Mouse (Mus musculus) ES-E14 (cell line): ENCODE measurements around the gene Xkr8.

Experiments
- CHD2 ChIP-seq: IDR thresholded peaks from 2 replicates; pipeline ENCODE4 v1.6.1; 2014; ENCODE audit warnings: mild to moderate bottlenecking, low read depth, low read length, inconsistent platforms
- HCFC1 ChIP-seq: IDR thresholded peaks from 2 replicates; pipeline ENCODE4 v1.6.1; 2012; ENCODE audit warnings: low read length, inconsistent platforms, borderline replicate concordance; ENCODE audit not compliant: insufficient read depth
- MAFK ChIP-seq: IDR thresholded peaks from 2 replicates; pipeline ENCODE4 v1.6.1; 2014; ENCODE audit warnings: mild to moderate bottlenecking, low read depth, low read length, inconsistent platforms; ENCODE audit not compliant: insufficient read depth
- ZNF384 ChIP-seq: IDR thresholded peaks from 2 replicates; pipeline ENCODE4 v1.6.1; 2012; ENCODE audit warnings: low read depth, low read length, inconsistent platforms

DNA sequence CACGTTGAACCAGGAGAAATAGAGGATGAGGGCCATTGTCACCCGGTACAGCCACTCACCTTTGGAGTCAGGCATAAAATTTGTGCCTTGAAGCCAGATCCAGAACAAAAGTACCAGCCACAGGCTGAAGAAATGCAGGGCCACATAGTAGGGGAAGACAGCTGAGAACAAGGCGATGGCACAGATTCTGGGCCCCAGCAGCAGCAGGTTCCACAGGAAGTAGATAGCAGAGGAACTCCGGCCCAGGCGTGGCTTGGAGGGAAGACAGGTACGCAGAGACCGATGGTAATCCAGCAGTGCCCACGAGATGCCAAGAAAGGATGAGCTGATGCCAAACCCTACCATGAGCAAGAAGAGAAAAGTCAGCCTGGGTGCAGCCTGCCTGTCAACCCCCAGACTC is 4.1 kb downstream of the Xkr8 start:
- TF ChIP-seq HCFC1 (no peak), MAFK (no peak), CHD2 (no peak), ZNF384 (no peak)
